Mouse (Mus musculus) 416B (cell line): ENCODE measurements around the gene Phkb.
A peak's percentile ranks its signal among the peaks of the same experiment; 100 is the strongest.

ENCODE experiments used
- DNase-seq: peaks from one replicate; pipeline ENCODE4 v3.0.0; 2011; ENCODE audit warnings: low read depth

Phkb gene

DNA sequence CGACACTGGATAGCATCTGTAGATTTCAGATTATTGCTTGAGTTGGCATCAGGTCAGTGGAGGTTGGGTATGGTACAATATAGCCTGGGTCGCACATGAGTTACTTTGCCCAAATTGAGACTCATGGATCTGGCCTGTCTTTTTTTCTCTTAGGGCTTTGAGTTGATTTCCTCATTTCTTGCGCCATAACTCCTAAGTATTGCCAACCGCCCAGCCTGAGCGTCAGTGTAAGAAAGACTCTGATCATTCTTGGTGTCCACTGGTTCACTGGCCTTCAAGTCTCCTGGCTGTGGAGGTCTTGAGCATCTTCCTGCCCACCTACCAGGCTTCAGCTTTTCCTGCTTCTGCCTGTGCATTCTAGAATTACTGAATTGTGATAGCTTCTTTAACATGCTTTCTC, 104.1 kb downstream of the Phkb start:
- peak; percentile 54 for DNase-seq

DNA sequence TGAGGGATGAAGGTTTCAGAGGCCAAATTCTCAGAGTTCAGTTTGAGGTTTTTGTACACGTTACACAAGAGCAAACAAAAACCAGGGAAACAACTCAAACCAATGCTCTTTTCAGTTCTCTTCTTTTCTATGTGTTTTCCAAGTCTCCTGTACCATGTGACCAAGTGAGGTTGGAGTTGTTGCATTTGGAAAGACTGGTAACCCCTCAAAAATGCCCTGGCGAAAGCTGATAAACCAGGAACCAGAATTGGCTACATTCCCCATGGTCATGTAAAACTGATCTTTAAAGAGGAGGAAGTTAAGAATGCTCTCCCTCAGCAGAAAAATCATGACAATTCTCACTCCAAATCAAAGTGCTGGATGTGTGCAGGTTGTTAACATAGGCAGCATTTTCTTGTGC, 117.6 kb downstream of the Phkb start:
- no peak for DNase-seq

DNA sequence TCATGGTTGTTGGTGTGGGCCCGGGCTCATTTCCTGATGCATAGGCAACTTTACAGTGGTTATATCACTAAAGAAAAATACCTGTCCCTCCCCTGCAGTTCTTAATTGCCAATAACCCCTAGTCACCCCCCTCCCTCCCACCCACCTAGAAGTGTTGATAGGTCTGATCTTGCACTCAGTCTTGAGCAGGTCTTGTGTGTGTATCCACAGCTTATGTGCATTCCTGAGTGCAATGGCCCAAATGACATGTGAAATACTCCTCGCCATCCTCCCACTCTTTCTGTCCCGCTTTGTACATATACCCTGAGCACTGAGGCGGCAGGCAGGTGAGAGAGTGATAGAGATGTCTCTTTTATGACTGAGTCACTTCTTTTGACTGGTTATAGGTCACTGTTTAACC, 119.1 kb downstream of the Phkb start:
- DNase-seq = no peak

DNA sequence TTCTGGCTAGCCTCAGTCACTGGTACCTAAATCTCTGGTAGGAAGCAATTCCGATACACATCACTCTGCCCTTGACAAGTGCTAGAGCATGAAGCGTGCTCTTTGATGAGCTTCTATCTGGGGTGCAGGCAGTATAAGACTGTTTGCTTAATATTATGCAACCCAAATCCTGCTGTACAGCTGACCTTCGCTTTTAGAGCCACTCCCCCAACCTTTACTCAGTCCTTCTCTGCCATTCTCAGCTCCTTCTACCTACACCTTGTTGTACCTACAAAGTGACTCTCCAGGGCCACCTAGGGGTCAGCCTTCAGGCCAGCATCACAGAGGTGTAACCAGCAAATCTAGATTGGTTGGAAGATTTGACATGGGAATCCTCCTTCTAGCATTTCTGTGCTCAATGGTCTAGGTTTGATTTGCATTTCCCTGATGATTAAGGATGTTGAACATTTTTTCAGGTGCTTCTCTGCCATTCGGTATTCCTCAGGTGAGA, 136.9 kb downstream of the Phkb start:
- no peak for DNase-seq

DNA sequence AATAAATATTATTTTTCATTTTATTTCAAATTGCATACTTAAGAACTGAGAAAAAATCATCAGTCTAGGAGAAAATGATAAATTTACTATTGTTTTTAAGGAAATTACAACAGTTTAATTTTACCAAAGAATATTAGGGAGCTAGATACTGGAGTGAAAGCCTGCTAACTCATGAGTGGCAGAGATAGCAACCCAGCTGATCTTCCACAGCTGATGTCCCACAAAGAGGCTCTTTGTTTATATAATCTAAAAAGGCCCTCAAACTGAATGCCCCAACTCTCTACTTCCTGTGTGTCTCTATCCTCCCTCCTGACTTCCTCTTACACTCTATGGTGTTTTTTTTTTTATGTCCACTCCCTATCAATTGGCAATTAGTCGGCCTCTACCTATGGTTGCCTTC, 152.2 kb downstream of the Phkb start:
- DNase-seq = no peak

DNA sequence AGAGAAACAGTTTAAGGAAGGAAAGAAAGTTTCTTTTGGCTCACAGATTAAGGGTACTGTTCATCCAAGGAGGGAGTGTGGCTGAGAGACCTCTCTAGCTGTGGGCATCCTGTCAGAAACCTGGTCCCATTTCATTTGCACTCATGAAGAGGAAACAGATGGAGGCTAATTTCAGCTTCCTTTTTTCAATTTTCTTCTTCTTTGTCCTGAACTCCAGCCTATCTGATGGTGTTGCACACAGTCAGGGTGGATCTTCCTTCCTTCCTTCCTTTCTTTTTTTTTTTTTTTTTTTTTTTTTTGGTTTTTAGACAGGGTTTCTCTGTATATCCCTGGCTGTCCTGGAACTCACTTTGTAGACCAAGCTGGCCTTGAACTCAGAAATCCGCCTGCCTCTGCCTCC, 152.9 kb downstream of the Phkb start:
- peak; percentile 54 for DNase-seq

DNA sequence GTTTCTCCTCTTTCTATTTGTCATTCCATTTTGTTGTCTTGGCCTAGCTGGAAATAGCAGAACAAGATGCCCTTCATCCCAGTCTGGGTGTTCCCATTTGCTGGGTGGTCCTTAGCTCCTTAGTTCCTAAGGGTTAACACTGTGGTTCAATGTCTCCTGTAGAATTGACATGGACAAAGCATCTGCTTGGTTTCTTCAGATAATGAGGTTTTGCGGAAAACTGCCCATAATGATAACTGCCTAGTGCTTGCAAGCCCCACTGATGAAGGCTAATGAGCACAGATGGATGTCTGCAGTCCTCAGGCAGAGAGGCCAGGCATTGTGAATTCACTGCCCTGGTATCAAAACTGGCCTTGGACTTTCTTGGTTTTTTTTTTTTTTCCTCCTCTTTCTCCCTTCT, 155.2 kb downstream of the Phkb start:
- DNase-seq = no peak

DNA sequence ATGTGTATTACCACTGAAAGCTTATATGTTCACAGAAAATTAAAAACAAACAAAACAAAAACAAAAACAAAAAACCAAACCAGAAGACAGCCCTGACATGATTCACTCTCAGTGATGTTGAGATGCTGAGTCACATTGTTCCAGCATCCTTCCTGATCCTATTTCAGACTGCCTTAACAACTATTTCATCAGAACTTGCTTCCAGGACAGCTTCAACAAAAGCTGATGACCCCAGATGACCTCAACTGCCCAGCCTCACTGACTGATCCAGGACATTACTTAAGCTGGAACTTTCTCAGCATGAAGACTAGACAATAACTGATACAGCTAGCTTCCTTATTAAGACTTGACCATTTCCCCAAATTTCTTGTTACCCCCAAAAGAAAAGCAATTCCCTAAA, 165.7 kb downstream of the Phkb start:
- peak; percentile 69 for DNase-seq

DNA sequence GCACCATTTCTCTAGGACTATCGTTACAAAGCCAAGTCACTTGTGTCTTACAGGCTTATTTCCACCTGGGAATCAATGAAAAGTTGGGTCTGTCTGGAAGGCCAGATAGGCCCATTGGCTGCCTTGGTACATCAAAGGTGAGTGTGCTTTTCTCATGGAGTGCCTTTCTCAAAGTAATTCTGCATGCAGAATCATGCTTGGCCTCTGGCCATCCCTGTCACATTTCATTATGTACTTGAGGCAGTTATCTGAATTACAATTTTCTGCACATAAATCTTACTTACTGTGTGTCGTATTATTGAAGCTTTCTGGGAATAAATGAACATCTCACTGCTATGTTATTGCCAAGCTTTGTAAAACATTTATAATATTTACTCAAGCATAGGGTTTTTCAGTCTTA, 176.0 kb downstream of the Phkb start:
- no peak for DNase-seq

DNA sequence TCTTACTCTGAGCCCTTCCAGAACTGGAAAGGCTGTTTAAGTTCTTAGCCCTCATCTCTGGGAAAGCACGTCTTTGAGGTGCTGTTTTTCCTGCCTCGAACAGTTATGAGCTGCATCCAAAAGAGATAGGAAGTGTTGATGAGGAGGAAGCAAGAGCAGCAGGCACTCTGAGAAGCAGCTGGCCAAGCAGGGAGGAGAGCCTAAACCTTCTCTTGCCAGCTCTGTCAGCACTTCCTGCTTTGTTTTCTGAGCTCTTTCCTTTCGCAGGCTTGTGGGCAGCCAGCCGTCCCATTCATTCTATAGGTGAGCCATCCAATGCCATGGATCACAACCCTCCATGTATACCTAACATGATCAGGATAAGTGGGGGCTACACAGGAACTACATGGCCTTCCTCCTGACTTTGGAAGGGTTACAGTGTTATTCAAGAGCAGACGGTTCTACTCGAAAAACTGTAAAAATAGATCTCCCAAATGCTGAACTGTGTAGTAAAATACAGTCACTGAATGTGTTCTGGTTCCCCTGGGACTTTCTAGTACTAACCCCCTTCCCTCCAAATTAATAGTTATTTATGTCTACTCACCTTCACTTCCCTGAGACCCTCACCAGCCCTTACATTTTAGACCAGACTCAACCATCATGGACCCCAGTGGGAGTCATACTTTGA, 188.0 kb downstream of the Phkb start:
- DNase-seq = no peak

DNA sequence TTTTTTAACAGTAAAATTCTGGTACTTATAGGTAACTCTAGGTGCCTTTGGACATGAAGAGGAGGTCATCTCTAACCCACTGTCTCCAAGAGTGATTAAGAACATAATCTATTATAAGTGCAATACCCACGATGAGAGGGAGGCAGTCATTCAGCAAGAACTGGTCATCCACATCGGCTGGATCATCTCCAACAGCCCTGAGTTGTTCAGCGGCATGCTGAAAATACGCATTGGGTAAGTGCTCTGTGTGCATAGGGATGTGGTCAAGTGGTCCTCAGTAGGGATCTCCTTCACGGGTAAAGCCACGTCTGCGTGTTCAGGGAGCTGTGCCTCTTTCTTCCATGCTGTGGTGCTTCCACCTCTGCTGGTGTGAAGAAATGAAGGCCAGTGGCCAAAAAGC, 188.7 kb downstream of the Phkb start:
- DNase-seq = no peak

DNA sequence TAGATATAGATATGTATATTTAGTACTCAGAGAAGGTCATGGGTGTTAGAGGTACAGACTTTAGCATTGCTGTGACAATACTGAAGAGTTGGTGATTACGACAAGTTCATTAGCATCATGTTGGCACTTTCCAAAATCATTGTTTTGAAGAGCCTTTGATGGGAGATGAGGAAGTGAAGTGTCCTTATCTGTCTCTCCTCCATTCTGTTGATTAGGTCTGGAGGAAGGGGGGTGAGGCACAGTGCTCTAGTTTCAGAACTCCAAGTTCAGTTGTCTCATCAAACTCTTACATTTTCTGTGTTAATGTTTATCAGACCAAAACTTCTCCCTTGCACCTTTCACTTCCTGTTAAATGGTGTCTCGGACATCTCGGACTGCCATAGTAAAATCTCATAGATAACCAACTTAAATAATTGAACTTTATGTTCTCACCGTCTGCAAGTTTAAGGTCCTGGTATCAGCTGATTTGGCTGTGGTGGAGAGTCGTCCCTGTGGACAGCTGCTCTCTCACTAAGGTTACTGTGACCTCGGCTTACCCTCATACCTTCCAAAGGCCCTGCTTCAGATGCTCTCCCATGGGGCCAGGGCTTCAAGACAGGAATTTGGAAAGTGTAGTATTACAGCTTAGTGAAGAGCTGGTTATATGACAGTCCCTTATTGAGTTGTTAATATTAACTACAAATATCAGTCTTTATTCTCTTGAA, 194.1 kb downstream of the Phkb start:
- no peak for DNase-seq

DNA sequence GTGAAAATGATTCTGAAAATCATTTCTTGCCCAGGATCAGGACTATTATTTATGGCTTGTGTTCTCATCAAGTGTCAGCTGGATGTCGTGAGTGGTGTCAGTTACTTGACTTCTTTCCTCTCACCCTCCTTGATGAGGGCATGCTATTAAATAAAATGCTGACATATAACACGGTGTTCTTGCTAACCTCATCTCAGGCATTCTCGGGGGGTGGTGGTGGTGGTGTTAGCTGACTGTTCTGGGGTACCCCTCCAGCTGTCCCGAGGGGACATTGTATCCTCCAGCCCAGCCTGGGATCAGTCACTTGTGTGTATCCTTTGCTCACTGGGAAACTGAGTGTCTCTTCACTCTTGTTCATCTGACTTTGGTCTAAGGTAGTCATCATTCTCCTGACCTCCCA, 194.6 kb downstream of the Phkb start:
- no peak for DNase-seq

DNA sequence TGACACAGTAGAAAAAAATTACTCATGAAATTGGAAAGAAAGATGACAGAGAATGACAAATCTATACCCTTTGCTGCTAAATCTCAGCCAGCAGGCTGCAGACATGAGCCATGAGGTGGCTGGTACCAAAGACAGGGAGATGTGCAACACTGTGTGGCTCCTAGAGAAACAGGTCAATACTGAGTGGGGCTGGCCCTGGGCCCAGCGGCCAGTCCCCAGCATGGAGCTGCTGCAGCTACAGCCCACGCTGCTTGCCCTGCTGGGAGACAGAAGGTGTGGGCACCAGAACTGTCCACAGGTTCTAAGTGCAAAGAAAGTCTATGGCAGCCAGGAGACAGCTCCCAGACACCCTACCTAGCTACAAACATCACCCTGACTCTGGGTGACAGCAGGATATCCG, 197.7 kb downstream of the Phkb start:
- DNase-seq = no peak

DNA sequence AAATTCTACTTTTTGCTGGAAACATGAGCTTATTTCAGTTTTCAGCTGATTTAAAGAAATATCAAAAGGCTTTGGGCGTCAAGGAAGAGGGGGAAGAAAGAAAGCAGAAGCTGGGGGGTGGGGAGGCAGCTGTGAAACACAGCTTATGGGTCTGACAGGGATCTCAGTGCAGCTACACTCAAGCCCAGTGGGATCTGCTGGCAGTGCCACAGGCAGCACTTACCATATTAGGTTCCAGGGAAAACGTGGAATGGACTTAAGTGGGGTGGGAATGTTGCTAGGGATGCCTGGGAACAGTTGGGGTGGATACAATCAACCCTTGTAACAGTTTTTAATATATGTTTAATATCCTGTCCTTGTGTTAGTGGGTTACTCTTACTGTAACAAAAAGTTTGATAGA, 201.3 kb downstream of the Phkb start:
- DNase-seq = no peak

DNA sequence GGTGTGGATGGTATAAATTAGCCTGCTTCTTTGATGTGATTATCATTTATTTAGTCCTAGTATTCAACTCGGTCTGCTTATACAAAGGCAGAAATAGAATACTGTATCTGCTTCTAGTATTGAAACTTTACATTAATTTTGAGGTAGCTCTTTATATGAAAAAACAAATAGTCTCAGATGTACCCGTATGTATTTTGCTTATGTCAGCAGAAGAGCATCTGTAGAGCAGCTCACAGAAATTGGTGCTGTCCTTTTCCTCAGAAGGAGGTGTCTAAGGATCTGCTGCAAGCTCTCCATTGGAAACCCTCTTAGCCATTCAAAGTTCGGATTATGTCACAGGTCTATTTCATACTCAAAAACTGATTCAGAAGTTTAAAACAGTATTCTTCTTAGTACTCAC, 210.1 kb downstream of the Phkb start:
- DNase-seq = no peak

DNA sequence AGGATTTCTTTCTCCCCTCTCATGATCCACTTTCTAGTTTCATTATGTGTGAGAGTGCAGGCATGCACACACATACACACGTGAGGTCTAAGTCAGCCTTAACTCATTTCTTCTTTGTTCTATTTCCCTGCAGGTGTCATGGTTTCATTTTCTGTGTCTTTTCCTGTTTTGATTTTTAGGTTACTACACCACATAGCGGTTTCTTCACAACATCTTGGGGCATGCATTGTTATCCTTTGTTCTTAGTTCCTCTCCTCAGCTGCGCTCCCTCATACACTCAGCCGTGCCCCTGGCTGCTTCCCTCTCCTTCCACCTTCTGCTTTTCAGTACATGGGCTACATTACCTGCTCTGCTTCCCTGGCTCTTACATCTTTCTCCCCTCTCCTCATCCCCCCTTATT, 211.2 kb downstream of the Phkb start:
- no peak for DNase-seq

DNA sequence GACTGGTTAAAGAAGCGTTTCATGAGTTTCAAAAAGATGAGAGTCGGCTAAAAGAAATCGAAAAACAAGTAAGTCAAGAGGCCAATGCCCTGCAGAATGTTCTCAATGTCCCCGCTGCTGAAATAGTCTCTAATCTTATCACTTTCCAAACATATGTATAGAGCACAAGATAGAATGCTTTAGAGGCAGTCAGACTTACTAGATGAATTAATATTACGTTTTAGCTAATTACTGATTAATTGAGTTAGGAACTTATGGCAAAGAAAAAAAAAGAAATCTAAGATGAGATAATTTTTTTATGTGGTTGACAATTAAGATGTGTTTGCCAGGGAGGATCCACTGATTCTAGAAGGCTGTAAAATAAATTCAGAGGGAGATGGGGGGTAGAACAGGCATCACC, 217.9 kb downstream of the Phkb start:
- DNase-seq = no peak

DNA sequence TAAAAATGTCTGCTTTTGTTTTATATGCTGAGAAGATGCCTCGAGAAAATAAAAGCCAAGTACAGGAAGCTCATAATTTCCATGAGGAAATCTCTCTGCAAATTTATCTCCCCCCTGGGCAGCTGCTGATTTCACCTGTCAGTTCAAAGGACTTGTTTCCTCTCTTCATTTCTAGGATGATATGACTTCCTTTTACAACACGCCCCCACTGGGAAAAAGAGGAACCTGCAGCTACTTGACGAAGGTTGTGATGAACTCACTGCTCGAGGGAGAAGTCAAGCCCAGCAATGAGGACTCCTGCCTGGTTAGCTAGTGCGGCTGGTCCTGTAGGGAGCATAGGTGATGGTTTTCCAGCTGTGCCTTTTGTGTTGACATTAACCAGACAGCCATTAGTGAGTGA, 218.4 kb downstream of the Phkb start:
- DNase-seq = peak; percentile 50

DNA sequence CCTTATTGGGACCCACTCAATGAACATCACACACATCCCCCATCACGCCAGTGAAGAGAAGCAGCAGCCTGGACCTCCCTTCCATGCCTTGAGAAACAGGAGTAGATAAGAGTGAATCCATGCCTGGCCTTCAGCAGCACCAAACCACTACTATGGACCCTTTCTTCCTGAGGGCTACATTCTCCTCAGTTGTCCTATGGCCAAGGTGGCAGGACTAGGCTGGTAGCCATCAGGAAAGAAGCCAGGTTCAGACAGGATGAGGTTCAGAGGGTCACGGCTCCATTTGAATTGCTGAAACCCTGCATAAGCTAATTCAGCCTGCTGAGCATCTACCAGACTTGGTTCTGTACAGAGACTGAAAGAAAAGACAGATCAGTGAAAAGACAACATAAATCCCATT, 222.7 kb downstream of the Phkb start:
- DNase-seq = no peak

DNA sequence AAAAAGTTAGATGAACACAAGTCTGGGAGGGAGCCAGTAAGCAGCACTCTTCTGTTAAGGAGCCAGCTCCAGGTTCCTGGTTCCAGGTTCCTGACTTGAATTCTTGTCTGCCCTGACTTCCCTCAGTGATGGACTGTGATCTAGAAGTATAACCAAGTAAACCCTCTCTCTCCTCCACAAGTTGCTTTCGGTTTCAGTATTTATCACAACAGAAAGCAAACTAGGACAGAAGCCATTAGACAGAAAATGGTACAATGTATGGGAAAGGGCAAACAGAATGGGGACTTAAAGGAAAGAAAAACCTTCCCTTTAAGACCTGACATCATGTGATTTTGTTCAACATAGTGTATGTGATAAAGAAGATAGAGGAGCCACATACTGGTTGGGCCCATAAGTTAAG, 238.7 kb downstream of the Phkb start:
- DNase-seq = no peak

DNA sequence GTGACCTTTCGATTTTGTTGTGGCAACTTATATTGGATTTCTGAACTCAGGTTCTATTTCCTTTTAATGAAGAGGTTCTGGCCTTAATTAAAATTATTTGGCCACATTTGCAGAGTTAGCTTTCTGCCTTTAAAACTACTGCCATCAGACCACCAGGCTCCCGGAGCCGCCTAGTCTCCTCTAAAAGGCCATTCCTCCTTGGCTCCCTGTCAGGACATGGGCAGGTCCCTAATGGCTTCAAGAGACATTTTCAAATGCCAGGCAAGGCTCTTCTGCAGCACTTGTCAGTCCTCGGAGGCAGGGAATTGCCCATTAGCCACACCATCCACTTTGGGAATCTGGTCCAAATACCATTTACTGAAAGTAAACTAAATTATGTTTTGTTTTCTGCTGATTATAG, 242.6 kb downstream of the Phkb start:
- DNase-seq = no peak

DNA sequence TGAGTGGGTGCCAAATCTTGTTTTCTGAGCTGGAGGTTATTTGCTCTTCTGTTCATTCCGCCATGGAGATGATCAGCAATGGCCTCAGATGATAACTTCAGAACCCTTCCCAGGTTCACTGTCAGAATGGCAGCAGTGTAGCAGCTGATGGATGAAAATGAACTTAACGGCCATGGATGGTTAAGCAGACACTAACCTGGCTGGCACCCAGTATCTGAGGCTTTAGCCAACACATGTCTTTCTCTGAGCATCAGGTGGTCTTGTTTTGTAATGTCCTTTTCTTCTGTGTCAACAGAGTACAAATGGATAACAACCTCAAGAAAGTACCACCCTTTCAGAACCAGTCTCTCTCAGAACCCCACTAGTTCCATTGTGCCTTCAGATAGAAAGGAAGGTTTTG, 246.0 kb downstream of the Phkb start:
- no peak for DNase-seq

DNA sequence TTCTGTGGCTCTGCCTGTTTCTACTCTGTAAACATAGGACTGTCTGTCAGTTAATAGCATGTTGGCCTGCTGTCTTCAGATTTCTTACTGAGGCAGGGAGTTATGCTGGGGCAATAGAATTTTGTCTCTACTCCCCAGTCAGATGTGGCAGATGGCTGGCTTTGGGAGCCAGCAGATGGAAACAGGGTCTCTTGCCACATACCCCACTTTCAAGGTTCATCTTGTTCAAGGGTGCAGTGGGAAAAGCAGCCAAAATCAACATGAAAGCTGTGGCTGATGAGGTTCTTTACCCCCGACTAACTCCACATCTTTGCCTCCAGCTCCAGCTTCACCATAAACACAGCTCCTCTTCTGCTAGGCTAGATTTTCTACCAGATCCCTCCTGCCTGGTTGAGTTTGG, 246.7 kb downstream of the Phkb start:
- no peak for DNase-seq
